In the genomic region with DNA sequence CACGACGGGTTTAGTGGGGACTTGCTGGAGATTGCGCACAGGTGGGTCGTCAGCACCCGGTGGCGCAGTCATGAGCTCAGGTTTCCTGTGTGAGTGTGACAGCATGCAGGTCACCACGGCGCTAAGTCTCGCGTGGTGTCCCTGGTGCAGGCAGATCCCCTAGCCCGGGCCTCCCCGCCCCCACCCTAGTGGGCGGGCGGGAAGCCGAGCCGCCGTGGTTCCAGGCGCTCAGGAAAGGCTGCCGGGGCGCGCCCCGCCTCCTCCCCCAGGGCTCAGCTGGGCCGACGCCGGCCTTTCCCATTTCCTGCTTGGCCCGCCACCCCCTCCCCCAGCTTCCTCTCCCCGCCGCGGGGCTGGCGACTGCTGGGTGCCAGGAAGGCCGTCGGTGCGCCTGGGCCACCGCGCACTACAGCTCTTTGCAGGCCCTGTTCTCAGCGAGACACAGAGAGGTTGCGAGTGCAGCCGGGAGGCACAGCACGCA, we compare ENCODE assay signal across 8 mouse cellular contexts. TPM values are rescaled to one million over a fixed set of nuclear protein-coding genes. Genes with fewer than 3 reads are reported as not detected.
A peak's percentile ranks its signal among the peaks of the same experiment; 100 is the strongest.
DNase-seq lines count a peak whose midpoint lies in the region; ATAC-seq lines count a peak whose summit lies in the region.

No protein-coding gene starts in this region.

- 0% methylated on average over 37 of the region's 39 CpGs for WGBS in intestine, embryonic 15.5 days
- under 1% methylated on average over 31 of the region's 39 CpGs for whole genome bisulfite sequencing in midbrain, embryonic 16.5 days

- peak overlapping the region; percentile 96 for H3K27ac ChIP-seq in intestine, embryonic 15.5 days
- H3K27ac ChIP-seq in midbrain, embryonic 16.5 days (ENCODE audit: low read length), result peak overlapping the region; percentile 81

- H3K36me3 ChIP-seq in intestine, embryonic 15.5 days, result no peaks in the 10 kb centered on the region
- H3K36me3 ChIP-seq in midbrain, embryonic 16.5 days (ENCODE audit: control insufficient read depth, insufficient read depth, low read length), result no peaks in the 10 kb centered on the region

- peak overlapping the region; percentile 98 for H3K4me2 ChIP-seq in intestine, embryonic 15.5 days (replicated peaks)
- H3K4me2 ChIP-seq in midbrain, embryonic 16.5 days (ENCODE audit: low read length), result peak overlapping the region; percentile 85

- no peaks in the 10 kb centered on the region for H3K9me3 ChIP-seq in intestine, embryonic 15.5 days
- H3K9me3 ChIP-seq in midbrain, embryonic 16.5 days (replicated peaks; ENCODE audit: control insufficient read depth, low read length, poor library complexity, severe bottlenecking), result no peaks in the 10 kb centered on the region

- H3K27me3 ChIP-seq in intestine, embryonic 15.5 days (replicated peaks), result no peaks in the 10 kb centered on the region
- no peaks in the 10 kb centered on the region for H3K27me3 ChIP-seq in midbrain, embryonic 16.5 days (ENCODE audit: control insufficient read depth, insufficient read depth, low read depth, low read length)

- peak; percentile 47 for ATAC-seq in granulocyte monocyte progenitor cell, adult 5-6 weeks (replicated peaks; ENCODE audit: poor library complexity, severe bottlenecking)
- ATAC-seq in intestine, embryonic 15.5 days, result peak; percentile 68
- peak; percentile 16 for ATAC-seq in midbrain, embryonic 16.5 days

- H3K4me3 ChIP-seq in intestine, embryonic 15.5 days (replicated peaks), result peak overlapping the region; percentile 79
- peak overlapping the region; percentile 37 for H3K4me3 ChIP-seq in midbrain, embryonic 16.5 days (ENCODE audit: low read depth, low read length)

- H3K9ac ChIP-seq in intestine, embryonic 15.5 days, result peak overlapping the region; percentile 64
- peak overlapping the region; percentile 50 for H3K9ac ChIP-seq in midbrain, embryonic 16.5 days (ENCODE audit: low read depth, low read length)

- H3K4me1 ChIP-seq in intestine, embryonic 15.5 days (replicated peaks), result peaks cover 31% of the 10 kb centered on the region
- H3K4me1 ChIP-seq in midbrain, embryonic 16.5 days (ENCODE audit: control insufficient read depth, insufficient read depth, low read length), result peaks cover 48% of the 10 kb centered on the region

- DNase-seq in layer of hippocampus, adult 18-20 months (ENCODE audit: low spot score in 2 of 2), result peak; percentile 60 to 62
- DNase-seq in layer of hippocampus, adult 9-10 months (ENCODE audit: low spot score), result no peak
- peak; percentile 79 for DNase-seq in embryo, embryonic 10 days (ENCODE audit: low spot score)
- peak; percentile 86 for DNase-seq in liver
- DNase-seq in spleen, postnatal 4 days (ENCODE audit: low spot score in 2 of 2), result peak; percentile 72 to 85

RNA-seq across cellular contexts. Expression of gene Ssbp4, which starts 0.7 kb away (rescaled TPM):
- 100 to 1,000 TPM; 272 to 279 TPM for total RNA-seq in layer of hippocampus, adult 18-20 months (2021)
- 53.8 and 75.4 TPM in 2 replicates for total RNA-seq in granulocyte monocyte progenitor cell, adult 5-6 weeks (2014; fragmentation: Nextera tagmentation)
- 35.2 and 87.9 TPM in 2 replicates for total RNA-seq in granulocyte monocyte progenitor cell, adult 5-6 weeks (2017)
- polyA plus RNA-seq in intestine, embryonic 15.5 days (2015; fragmentation: Nextera tagmentation; extraction: Ambion mirVana), result 86.9 and 91.7 TPM in 2 replicates
- 151 and 173 TPM in 2 replicates for polyA plus RNA-seq in midbrain, embryonic 16.5 days (2015; fragmentation: Nextera tagmentation; extraction: Ambion mirVana)

RNA-seq across cellular contexts. Expression of gene Lrrc25, which starts 6.5 kb away (rescaled TPM):
- under 1 TPM; 0.33 to 0.37 TPM for total RNA-seq in layer of hippocampus, adult 18-20 months (2021)
- total RNA-seq in granulocyte monocyte progenitor cell, adult 5-6 weeks (2014; fragmentation: Nextera tagmentation), result 2.9 and 5.2 TPM in 2 replicates
- 1.1 and 3.1 TPM in 2 replicates for total RNA-seq in granulocyte monocyte progenitor cell, adult 5-6 weeks (2017)
- 2.4 and 2.5 TPM in 2 replicates for polyA plus RNA-seq in intestine, embryonic 15.5 days (2015; fragmentation: Nextera tagmentation; extraction: Ambion mirVana)
- polyA plus RNA-seq in midbrain, embryonic 16.5 days (2015; fragmentation: Nextera tagmentation; extraction: Ambion mirVana), result 0.64 and 0.97 TPM in 2 replicates

RNA-seq across cellular contexts. Expression of gene Isyna1, which starts 15.2 kb away (rescaled TPM):
- 10 to 100 TPM; 47.3 to 47.7 TPM for total RNA-seq in layer of hippocampus, adult 18-20 months (2021)
- 30.8 and 66.6 TPM in 2 replicates for total RNA-seq in granulocyte monocyte progenitor cell, adult 5-6 weeks (2014; fragmentation: Nextera tagmentation)
- total RNA-seq in granulocyte monocyte progenitor cell, adult 5-6 weeks (2017), result 35.2 and 38.6 TPM in 2 replicates
- 123 and 130 TPM in 2 replicates for polyA plus RNA-seq in intestine, embryonic 15.5 days (2015; fragmentation: Nextera tagmentation; extraction: Ambion mirVana)
- polyA plus RNA-seq in midbrain, embryonic 16.5 days (2015; fragmentation: Nextera tagmentation; extraction: Ambion mirVana), result 155 and 171 TPM in 2 replicates

RNA-seq across cellular contexts. Expression of gene Gdf15, which starts 22.8 kb away (rescaled TPM):
- total RNA-seq in layer of hippocampus, adult 18-20 months (2021), result not detected
- not detected in 2 replicates for total RNA-seq in granulocyte monocyte progenitor cell, adult 5-6 weeks (2014; fragmentation: Nextera tagmentation)
- total RNA-seq in granulocyte monocyte progenitor cell, adult 5-6 weeks (2017), result 0.67 TPM in 1 of 2 replicates, not detected in the other
- 2.3 and 2.9 TPM in 2 replicates for polyA plus RNA-seq in intestine, embryonic 15.5 days (2015; fragmentation: Nextera tagmentation; extraction: Ambion mirVana)
- 0.35 and 0.39 TPM in 2 replicates for polyA plus RNA-seq in midbrain, embryonic 16.5 days (2015; fragmentation: Nextera tagmentation; extraction: Ambion mirVana)

RNA-seq across cellular contexts. Expression of gene Pgpep1, which starts 50.8 kb away (rescaled TPM):
- total RNA-seq in layer of hippocampus, adult 18-20 months (2021), result 10 to 100 TPM; 20.0 to 23.3 TPM
- 8.5 and 31.0 TPM in 2 replicates for total RNA-seq in granulocyte monocyte progenitor cell, adult 5-6 weeks (2014; fragmentation: Nextera tagmentation)
- 6.5 and 6.9 TPM in 2 replicates for total RNA-seq in granulocyte monocyte progenitor cell, adult 5-6 weeks (2017)
- polyA plus RNA-seq in intestine, embryonic 15.5 days (2015; fragmentation: Nextera tagmentation; extraction: Ambion mirVana), result 58.0 and 74.2 TPM in 2 replicates
- polyA plus RNA-seq in midbrain, embryonic 16.5 days (2015; fragmentation: Nextera tagmentation; extraction: Ambion mirVana), result 67.2 and 69.7 TPM in 2 replicates

Comparison
In these comparisons a context has a peak if more than half of its experiments do, and no peak if none do; other contexts are left out.
1. ATAC-seq: peak in every context shown above with its lines; median percentile 68 in intestine, embryonic 15.5 days; 47 in granulocyte monocyte progenitor cell, adult 5-6 weeks; 16 in midbrain, embryonic 16.5 days.